Mouse (Mus musculus) cerebellum, adult 8-10 months (tissue): ENCODE data around the gene Sat1.
"Not testable (repeated sequence)": the region's sequence is repeated elsewhere in the genome, so short reads cannot be mapped to it uniquely, and the experiment has no call there.

Experiments
- DNase-seq: peaks from one replicate; pipeline ENCODE4 v3.0.0; 2022

Gene Sat1

GRCm38 (mm10) chrX:155216271-155216670 is at the start of gene Sat1:
Gene Sat1, minus strand, starts transcription at chrX:155216449.
- peak; percentile 84 for DNase-seq

GRCm38 (mm10) chrX:155262915-155263252 is 46.6 kb upstream of the Sat1 start:
- no peak for DNase-seq

GRCm38 (mm10) chrX:155262235-155262914 is 46.1 kb upstream of the Sat1 start, which contains the start of gene Acot9:
Gene Acot9, plus strand, starts transcription at chrX:155262443.
- DNase-seq = peak; percentile 80

GRCm38 (mm10) chrX:155256856-155257255 is 40.6 kb upstream of the Sat1 start:
- DNase-seq = no peak

GRCm38 (mm10) chrX:155218277-155218676 is 2.0 kb upstream of the Sat1 start:
- no peak for DNase-seq

- peak; percentile 29 for DNase-seq
Observed at GRCm38 (mm10) chrX:155215501-155216248, 574 bp downstream of the Sat1 start.

- no peak for DNase-seq
Observed at GRCm38 (mm10) chrX:155214291-155215136, 1.7 kb downstream of the Sat1 start.

GRCm38 (mm10) chrX:155208671-155209070 is 7.6 kb downstream of the Sat1 start:
- no peak for DNase-seq

- DNase-seq = not testable (repeated sequence)
Observed at GRCm38 (mm10) chrX:155205436-155205835, 10.8 kb downstream of the Sat1 start.

- DNase-seq = no peak
Observed at GRCm38 (mm10) chrX:155202406-155203305, 13.6 kb downstream of the Sat1 start.

- no peak for DNase-seq
Observed at GRCm38 (mm10) chrX:155201799-155202198, 14.4 kb downstream of the Sat1 start.

GRCm38 (mm10) chrX:155194979-155195378 is 21.3 kb downstream of the Sat1 start:
- DNase-seq = no peak

- no peak for DNase-seq
Observed at GRCm38 (mm10) chrX:155193732-155194443, 22.4 kb downstream of the Sat1 start.

GRCm38 (mm10) chrX:155191941-155192340 is 24.3 kb downstream of the Sat1 start:
- DNase-seq = no peak

GRCm38 (mm10) chrX:155177640-155178039 is 38.6 kb downstream of the Sat1 start:
- DNase-seq = no peak

GRCm38 (mm10) chrX:155177230-155177629 is 39.0 kb downstream of the Sat1 start:
- DNase-seq = no peak

- DNase-seq = no peak
Observed at GRCm38 (mm10) chrX:155175568-155175967, 40.7 kb downstream of the Sat1 start.

- DNase-seq = no peak
Observed at GRCm38 (mm10) chrX:155172310-155172709, 43.9 kb downstream of the Sat1 start.

GRCm38 (mm10) chrX:155171754-155172153 is 44.5 kb downstream of the Sat1 start:
- no peak for DNase-seq

GRCm38 (mm10) chrX:155169886-155170285 is 46.4 kb downstream of the Sat1 start:
- no peak for DNase-seq

GRCm38 (mm10) chrX:155167667-155168066 is 48.6 kb downstream of the Sat1 start:
- no peak for DNase-seq

- no peak for DNase-seq
Observed at GRCm38 (mm10) chrX:155166313-155166712, 49.9 kb downstream of the Sat1 start.
